Mouse (Mus musculus) liver, postnatal 0 days (tissue): ENCODE results near the gene Fam169a. TPM values are rescaled to one million over a fixed set of nuclear protein-coding genes. Genes with fewer than 3 reads are reported as not detected.

Experiments used
- ATAC-seq: fragments of 200-750 bp; cut with Nextera tagmentation; 2 replicates; pipeline ENCODE4 v1.8.0; 2017; ENCODE audit warnings: mild to moderate bottlenecking, moderate library complexity
- DNase-seq: peaks from one replicate; pipeline ENCODE4 v3.0.0-alpha.2; 2016
- H3K27ac ChIP-seq: fragments of 300-500 bp; sonication (generic); 2 replicates; pipeline ENCODE4 v1.5.1; 2014; ENCODE audit warnings: antibody characterized with exemption, moderate library complexity, mild to moderate bottlenecking, low read depth
- H3K27me3 ChIP-seq: fragments of 300-500 bp; sonication (generic); 2 replicates; pipeline ENCODE4 v1.6.1; 2014; ENCODE audit warnings: low read length, control low read depth, mixed read lengths; ENCODE audit not compliant: insufficient read depth
- H3K36me3 ChIP-seq: fragments of 300-500 bp; sonication (generic); replicated peaks from 2 replicates; pipeline ENCODE4 v1.6.1; 2014; ENCODE audit warnings: mild to moderate bottlenecking, control low read depth, low read length, moderate library complexity, mixed read lengths; ENCODE audit not compliant: insufficient read depth
- H3K4me1 ChIP-seq: fragments of 300-500 bp; sonication (generic); 2 replicates; pipeline ENCODE4 v1.6.1; 2014; ENCODE audit warnings: antibody characterized with exemption, mild to moderate bottlenecking, control low read depth; ENCODE audit not compliant: insufficient read depth
- H3K4me2 ChIP-seq: fragments of 300-500 bp; sonication (generic); 2 replicates; pipeline ENCODE4 v1.6.1; 2014; ENCODE audit warnings: low read depth, mild to moderate bottlenecking, low read length, moderate library complexity, mixed read lengths
- H3K4me3 ChIP-seq: fragments of 300-500 bp; sonication (generic); 2 replicates; pipeline ENCODE4 v1.5.1; 2014; ENCODE audit warnings: low read depth, low read length
- H3K9ac ChIP-seq: fragments of 300-500 bp; sonication (generic); replicated peaks from 2 replicates; pipeline ENCODE4 v1.6.1; 2014; ENCODE audit warnings: mild to moderate bottlenecking, moderate library complexity
- H3K9me3 ChIP-seq: fragments of 300-500 bp; sonication (generic); 2 replicates; pipeline ENCODE4 v1.6.1; 2016; ENCODE audit warnings: mild to moderate bottlenecking, control low read depth, low read length, mixed read lengths
- CTCF ChIP-seq: sonication (generic); IDR thresholded peaks from 2 replicates; pipeline ENCODE4 v1.5.1; 2016; ENCODE audit warnings: antibody characterized with exemption, low read depth
- EP300 ChIP-seq: IDR thresholded peaks from 2 replicates; pipeline ENCODE4 v1.6.1; 2016; ENCODE audit warnings: antibody characterized with exemption, low read depth, mild to moderate bottlenecking
- WGBS: fragments of 180-500 bp; shearing (Covaris S2); extraction: QIAGEN DNeasy Blood & Tissue Kit; methylation state at CpG from one replicate; pipeline ENCODE4 v1.1.7; 2014; ENCODE audit not compliant: insufficient replicate concordance; 5-methylcytosine and 5-hydroxymethylcytosine counted together
- polyA plus RNA-seq: library from polyadenylated mRNA; unstranded; fragments of >200 nt; fragmentation: Nextera tagmentation; extraction: Ambion mirVana; gene quantifications from 2 replicates; pipeline ENCODE4 v1.2.1, GENCODE M21; 2015

Fam169a gene
- polyA plus RNA-seq, 1 experiment from 2014 or later, result 0.27 TPM

DNA sequence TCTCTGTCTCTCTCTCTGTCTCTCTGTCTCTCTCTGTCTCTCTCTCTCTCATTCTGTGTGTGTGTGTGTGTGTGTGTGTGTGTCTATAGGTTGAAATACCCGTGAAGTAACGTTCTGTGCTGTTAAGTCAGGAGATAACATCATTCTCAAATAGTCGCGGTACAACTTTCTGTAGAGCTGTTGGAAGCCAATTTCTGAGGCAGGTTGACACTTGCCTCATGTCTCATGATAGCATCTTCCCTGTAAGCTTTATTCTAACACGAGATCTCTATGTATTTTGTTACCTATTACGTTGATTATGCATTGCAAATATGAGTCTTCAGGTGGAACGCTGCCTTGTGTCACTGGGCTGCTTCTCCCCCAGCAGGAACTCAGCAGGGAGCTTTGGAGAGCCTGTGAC, 75.2 kb downstream of the Fam169a start:
- Histone ChIP-seq H3K9ac (no peak overlapping the region), H3K27ac (no peak overlapping the region), H3K27me3 (no peaks in the 10 kb centered on the region), H3K4me1 (peaks cover 6% of the 10 kb centered on the region), H3K4me2 (no peak overlapping the region), H3K4me3 (no peak overlapping the region), H3K9me3 (no peaks in the 10 kb centered on the region), H3K36me3 (peaks cover 26% of the 10 kb centered on the region)
- ATAC-seq (no peak), DNase-seq (no peak)
- TF ChIP-seq EP300, result no peak
- TF ChIP-seq CTCF, result no peak
- WGBS, result 89% methylated on average over 7 of the region's 7 CpGs

DNA sequence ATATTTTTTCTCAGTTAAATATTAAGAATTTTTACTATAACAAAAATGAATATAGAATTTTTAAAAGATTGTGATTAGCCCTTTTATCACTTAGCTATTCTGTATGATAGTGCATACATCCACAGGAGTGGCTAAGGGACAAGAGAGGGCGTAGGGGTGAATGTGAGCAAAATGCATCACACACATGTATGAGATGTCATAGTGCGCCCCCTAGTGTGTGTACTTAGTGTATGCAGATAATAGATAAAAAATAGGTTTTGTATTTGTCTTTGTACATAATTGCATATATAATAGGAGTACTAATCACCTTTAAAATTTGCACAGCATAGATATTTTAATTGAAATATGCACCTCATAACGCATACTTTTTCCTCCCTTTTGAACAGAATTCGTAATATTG, 78.7 kb downstream of the Fam169a start:
- ATAC-seq (no peak), DNase-seq (peak; percentile 47)
- H3K27me3 ChIP-seq, result no peaks in the 10 kb centered on the region
- TF ChIP-seq EP300 (no peak), CTCF (peak; percentile 79)
- no peak overlapping the region for H3K4me3 ChIP-seq
- H3K4me1 ChIP-seq, result no peaks in the 10 kb centered on the region
- H3K36me3 ChIP-seq, result peaks cover 47% of the 10 kb centered on the region
- H3K9ac ChIP-seq, result no peak overlapping the region
- no peaks in the 10 kb centered on the region for H3K9me3 ChIP-seq
- no peak overlapping the region for H3K27ac ChIP-seq
- WGBS, result 53% methylated on average over 4 of the region's 4 CpGs
- no peak overlapping the region for H3K4me2 ChIP-seq

GRCm38 (mm10) chr13:97175520-97176264, 108.6 kb downstream of the Fam169a start:
- Histone ChIP-seq H3K4me2 (no peak overlapping the region), H3K9ac (no peak overlapping the region), H3K36me3 (peaks cover 76% of the 10 kb centered on the region), H3K9me3 (no peaks in the 10 kb centered on the region), H3K4me1 (no peaks in the 10 kb centered on the region), H3K27me3 (no peaks in the 10 kb centered on the region), H3K4me3 (no peak overlapping the region), H3K27ac (no peak overlapping the region)
- no peak for ATAC-seq
- DNase-seq, result no peak
- WGBS, result 68% methylated on average over 10 of the region's 10 CpGs
- no peak for TF ChIP-seq CTCF
- no peak for TF ChIP-seq EP300

- no peak for TF ChIP-seq EP300
- TF ChIP-seq CTCF, result no peak
- 87% methylated on average over 5 of the region's 5 CpGs for WGBS
- Histone ChIP-seq H3K36me3 (peaks cover 75% of the 10 kb centered on the region), H3K4me2 (no peak overlapping the region), H3K9ac (no peak overlapping the region), H3K4me1 (no peaks in the 10 kb centered on the region), H3K27me3 (no peaks in the 10 kb centered on the region), H3K27ac (no peak overlapping the region), H3K4me3 (no peak overlapping the region), H3K9me3 (no peaks in the 10 kb centered on the region)
- ATAC-seq, result no peak
- no peak for DNase-seq
These were observed 109.6 kb downstream of the Fam169a start for GRCm38 (mm10) chr13:97176731-97177130.

DNA sequence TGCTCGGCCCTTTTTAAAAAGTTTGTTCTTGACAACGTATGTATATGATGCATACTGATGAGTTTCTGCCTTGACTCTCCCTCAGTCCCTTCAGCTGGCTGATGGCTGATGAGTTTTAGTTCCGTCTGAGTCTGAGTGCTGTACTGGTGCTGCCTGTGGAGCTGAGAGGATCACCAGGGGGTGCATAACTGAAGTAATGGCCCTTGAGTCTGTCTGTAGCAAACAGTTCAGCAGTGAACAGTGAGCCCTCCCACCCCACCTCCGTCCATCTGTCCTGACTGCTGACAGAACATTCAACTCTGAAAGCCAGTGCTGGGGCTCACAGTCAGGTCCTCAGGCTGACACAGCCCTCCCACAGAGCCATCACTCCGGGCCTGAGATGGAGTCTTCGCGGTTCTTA, 111.9 kb downstream of the Fam169a start:
- WGBS, result 88% methylated on average over 7 of the region's 7 CpGs
- TF ChIP-seq CTCF, result no peak
- no peak for TF ChIP-seq EP300
- Histone ChIP-seq H3K4me1 (no peaks in the 10 kb centered on the region), H3K9ac (no peak overlapping the region), H3K27ac (no peak overlapping the region), H3K27me3 (no peaks in the 10 kb centered on the region), H3K4me3 (no peak overlapping the region), H3K9me3 (no peaks in the 10 kb centered on the region), H3K4me2 (no peak overlapping the region), H3K36me3 (peaks cover 73% of the 10 kb centered on the region)
- DNase-seq (no peak), ATAC-seq (no peak)

- no peak overlapping the region for H3K4me2 ChIP-seq
- peaks cover 64% of the 10 kb centered on the region for H3K36me3 ChIP-seq
- DNase-seq (no peak), ATAC-seq (no peak)
- H3K4me1 ChIP-seq, result no peaks in the 10 kb centered on the region
- H3K27me3 ChIP-seq, result no peaks in the 10 kb centered on the region
- TF ChIP-seq EP300 (no peak), CTCF (no peak)
- WGBS, result 82% methylated on average over 6 of the region's 6 CpGs
- H3K9ac ChIP-seq, result no peak overlapping the region
- no peak overlapping the region for H3K4me3 ChIP-seq
- H3K27ac ChIP-seq, result no peak overlapping the region
- no peaks in the 10 kb centered on the region for H3K9me3 ChIP-seq
These were observed 113.2 kb downstream of the Fam169a start for GRCm38 (mm10) chr13:97180113-97180828.

Other genes with a start within 250 kb of the Fam169a start
- 0.45 and 0.72 TPM in 2 replicates for gene Gcnt4, start 142.6 kb upstream of the Fam169a start, polyA plus RNA-seq
- not detected in 2 replicates for gene 1700029F12Rik, start 32.9 kb upstream of the Fam169a start, polyA plus RNA-seq
- 0.70 and 0.92 TPM in 2 replicates for gene Gm6169, start 32.0 kb downstream of the Fam169a start, polyA plus RNA-seq
- gene Gfm2, start 70.7 kb downstream of the Fam169a start, polyA plus RNA-seq, result 9.9 and 11.0 TPM in 2 replicates
- gene Nsa2, start 70.7 kb downstream of the Fam169a start, polyA plus RNA-seq, result 30.4 and 30.5 TPM in 2 replicates
- 21.2 and 22.0 TPM in 2 replicates for gene Hexb, start 131.1 kb downstream of the Fam169a start, polyA plus RNA-seq
- gene Enc1, start 173.8 kb downstream of the Fam169a start, polyA plus RNA-seq, result 1.7 and 2.6 TPM in 2 replicates